Mouse (Mus musculus) heart, postnatal 14 days (tissue): ENCODE results near the gene Ccdc173. TPM values are rescaled to one million over a fixed set of nuclear protein-coding genes. Genes with fewer than 3 reads are reported as not detected.

Source experiments
- DNase-seq, 2 experiments: peaks; one replicate each; pipeline ENCODE4 v3.0.0; 2021 to 2022
- intact Hi-C: fragments of 180-260 bp; cut with DNase I; formaldehyde crosslinking; loops from one replicate; pipeline ENCODE4 v1.15.1; 2025
- total RNA-seq, 2 experiments: library from RNA; stranded (reverse); gene quantifications; 2 replicates each; pipeline ENCODE4 v1.2.3; 2021

Gene Ccdc173
- total RNA-seq, 2 experiments from 2014 or later = 0.29 to 0.66 TPM

DNA sequence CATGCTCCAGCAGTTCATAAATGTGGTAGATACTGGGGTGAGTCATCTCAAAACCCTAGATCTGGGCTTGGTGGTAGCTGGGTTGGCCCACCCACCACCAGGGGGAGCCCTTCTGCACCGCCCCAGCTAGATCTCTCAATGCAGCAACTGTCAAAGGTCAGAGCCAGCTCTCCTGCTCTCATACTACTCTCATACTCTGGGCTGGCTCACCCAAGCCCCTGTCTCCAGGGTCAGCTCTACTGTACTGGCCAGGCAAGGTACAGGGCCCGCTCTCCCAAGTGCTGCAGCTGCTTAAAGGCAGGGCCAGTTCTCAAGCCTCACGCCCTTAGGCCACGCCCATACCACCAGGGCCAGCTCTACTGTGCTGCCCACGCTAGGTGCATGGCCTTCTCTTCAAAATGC, 13.5 kb upstream of the Ccdc173 start:
- peak; percentile 82 to 84 for DNase-seq
- intact Hi-C loops = loop anchor here (5.0 kb wide), 3 partner anchors 59 to 149 kb away; partner anchors contain the start of gene Ssb

DNA sequence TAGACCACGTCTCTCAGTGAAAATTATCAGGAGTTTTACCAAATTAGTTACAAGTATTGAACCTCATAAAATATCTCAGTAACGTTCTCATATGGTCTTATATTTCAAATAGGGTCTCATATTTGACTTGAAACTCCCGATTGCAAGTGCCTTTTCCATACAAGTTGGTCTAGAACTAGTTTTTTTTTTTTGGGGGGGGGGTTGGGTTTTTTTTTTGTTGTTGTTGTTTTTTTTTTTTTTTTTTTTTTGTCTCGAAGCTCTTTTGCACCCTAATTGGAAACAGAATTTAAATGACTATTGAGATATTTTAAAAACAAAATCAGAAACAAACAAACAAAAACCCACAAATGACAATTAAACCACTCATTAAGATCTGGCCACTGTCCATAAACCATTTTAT, 1.3 kb upstream of the Ccdc173 start:
- DNase-seq = no peak
- intact Hi-C loops = loop anchor here (5.0 kb wide), 2 partner anchors 68 to 153 kb away; partner anchors contain the start of gene Ppig

DNA sequence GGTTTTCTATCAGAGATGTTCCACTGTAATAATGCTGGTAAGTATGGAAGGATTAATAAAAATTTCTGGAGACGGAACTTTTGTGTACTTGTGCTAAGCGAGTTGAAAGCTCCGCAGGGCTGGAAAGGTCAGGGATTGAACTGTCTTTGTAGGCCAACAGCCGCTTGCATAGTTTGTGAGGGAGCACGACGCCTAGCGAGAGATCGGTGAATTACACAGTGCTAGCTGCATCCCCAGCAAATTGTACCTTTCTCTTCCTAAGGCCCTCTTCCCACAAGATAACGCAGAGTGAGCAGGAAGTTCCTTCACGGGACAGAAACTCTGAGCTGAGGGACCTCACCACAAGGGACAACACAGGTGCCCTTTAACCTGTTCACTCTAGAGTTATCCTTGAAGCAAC, 910 bp upstream of the Ccdc173 start:
- intact Hi-C loops = loop anchor here (5.0 kb wide), 2 partner anchors 68 to 153 kb away; partner anchors contain the start of gene Ppig

DNA sequence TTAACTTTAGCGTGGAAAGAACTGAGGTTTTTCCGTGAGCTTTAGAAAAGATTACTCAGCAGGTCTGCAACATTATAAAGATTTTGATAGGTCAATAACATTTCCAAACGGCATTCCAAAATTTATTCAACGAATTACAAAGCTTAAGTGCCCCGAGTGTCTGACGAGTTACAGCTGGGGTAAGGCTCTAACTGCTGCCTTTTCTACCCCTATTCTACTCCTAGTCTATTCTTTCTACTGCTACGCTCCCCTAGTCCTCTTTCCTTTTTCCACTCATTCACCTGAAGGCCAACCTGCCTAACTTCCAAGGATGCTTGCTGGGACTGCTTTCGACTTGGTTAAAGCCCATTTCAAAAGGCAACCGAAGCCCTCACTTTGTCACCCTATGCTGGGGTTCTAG, 401 bp downstream of the Ccdc173 start:
- DNase-seq = no peak
- intact Hi-C loops = no loop called here

More for the DNA sequence above, 910 bp upstream of the Ccdc173 start:
- DNase-seq = peak; percentile 86 to 90

DNA sequence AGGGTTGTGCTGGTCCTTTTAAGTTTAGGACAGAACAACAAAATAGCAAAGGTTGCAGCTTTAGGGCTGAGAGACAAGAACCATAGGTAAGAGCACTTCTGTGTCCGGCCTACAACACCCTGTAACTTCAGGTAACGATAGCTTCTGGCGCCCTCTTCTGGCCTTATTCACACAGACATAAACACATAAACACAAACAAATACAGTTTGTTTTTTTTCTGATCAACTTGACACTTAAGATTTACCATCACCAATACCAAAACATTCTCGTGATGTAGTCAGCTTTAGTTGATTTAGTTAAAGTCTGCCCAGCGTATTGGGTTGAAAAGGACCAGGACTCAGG, 10.6 kb downstream of the Ccdc173 start:
- intact Hi-C loops = loop anchor here (2.0 kb wide), 1 partner anchor 144 kb away; no protein-coding TSS in a partner anchor
- DNase-seq = peak in 1 of 2 experiments; percentile 12

DNA sequence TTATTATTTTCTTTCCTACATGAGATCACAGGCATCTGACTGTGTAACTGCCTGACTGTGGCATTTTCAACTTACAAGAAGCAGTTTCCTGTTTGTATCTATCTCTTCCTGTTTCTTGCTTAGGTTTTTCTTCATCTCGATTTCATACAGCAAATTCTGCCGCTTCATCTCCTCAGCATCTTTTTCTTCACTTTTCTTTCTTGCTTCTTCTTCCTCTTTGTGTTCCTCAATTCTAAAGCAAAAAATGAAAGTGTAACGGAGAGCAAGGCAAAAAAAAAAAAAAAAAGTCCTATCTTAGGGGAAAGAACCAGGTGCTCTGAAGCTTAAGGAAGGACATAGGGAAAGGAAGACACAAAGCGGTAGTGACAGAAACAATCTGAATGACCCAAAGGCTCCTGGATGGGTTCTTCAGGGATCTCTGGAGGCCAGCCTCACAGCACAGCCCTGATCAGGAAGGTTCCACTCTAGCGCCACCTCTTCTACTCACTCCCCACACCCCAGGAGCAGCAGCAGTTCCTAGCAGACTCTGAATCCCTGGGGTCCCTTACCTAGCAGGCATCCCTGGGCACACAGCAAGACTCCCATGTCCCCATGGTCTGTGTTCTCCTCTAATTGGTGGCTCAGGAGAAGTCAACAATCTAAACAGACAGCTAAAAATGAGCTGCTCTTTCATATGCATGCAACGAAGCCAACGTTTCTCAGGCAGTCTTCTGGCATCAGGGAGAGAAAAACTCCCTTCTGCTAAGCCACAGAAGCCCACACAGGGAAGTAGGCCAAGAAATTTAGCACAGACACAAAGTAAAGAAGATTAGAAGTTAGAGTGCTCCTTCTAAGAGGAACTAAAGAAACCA, 11.2 kb downstream of the Ccdc173 start:
- no peak for DNase-seq
- intact Hi-C loops = loop anchor here (2.0 kb wide), 1 partner anchor 143 kb away; no protein-coding TSS in a partner anchor

DNA sequence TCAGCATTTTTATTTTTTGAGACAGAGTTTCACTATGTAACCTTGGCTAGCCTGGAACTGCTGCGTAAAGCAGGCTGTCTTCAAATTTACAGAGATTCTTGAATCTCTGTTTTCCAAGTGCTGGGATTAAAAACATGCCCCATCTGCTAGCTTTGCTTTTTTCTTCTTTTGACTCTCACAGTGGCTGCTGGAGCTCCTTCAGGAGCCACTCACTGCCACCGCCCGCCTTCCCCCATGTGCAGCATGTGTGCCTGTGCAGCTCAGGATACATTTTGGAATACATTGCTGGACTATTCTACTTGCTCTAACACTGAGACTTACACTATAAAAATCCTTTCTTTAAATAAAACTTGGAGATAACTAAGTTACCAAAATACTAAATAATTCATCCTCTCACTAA, 16.0 kb downstream of the Ccdc173 start:
- intact Hi-C loops = no loop called here
- DNase-seq = no peak

DNA sequence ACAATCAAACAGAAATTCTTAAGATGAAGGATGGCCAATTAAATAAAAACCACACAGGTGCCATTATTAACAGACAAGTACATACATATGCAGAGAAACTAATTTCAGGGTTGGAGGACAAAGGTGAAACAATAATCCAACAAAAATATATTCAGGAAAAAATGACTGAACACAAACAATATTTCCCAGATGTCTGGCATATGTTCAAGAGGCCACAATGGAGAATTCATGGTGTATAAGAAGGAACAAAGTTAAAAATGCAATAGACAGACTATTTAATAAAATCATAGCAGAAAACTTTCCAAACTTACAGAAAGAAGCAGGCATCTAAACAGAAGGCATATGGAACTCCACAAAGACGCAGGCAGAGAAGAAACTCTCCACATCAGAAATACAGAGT, 24.7 kb downstream of the Ccdc173 start:
- intact Hi-C loops = no loop called here

DNA sequence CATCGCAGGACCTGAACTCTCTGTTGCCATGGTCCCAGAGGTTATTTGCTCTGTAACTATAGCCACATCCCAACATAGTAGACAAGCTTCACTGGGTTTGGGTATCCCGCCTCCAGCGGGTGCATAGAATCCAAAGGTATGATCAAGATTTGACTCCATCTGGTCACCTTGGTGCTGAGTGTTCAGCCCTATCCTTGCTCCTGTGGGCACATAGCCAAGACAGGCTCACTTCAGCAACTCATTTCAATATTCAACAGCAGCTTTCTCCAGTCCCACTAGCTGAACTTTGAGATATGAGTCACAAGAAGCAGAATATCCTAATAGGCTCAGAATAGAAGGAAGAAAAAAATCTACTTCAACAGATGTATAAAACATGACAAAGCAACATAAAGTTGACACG, 26.0 kb downstream of the Ccdc173 start:
- intact Hi-C loops = no loop called here
- no peak for DNase-seq

More for the DNA sequence above, 24.7 kb downstream of the Ccdc173 start:
- DNase-seq = no peak

DNA sequence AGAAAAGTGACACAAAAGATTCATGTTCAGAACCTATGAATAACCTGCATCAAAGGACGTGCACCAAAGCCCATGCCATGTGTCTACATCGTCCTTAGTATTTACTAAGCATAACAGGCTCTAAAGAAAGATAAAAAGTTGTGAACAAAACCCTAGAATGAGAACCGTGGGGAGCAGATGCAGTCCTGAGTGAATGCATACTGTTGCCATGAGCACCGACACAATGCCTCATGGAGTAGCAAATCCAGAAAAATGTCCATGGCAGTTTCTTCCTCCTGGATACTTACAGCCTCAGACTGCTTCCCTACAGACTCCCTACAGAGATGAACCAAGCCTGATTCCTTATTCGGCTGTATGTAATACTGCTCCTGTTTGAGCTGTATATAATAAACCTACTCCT, 28.4 kb downstream of the Ccdc173 start:
- intact Hi-C loops = no loop called here
- DNase-seq = no peak

DNA sequence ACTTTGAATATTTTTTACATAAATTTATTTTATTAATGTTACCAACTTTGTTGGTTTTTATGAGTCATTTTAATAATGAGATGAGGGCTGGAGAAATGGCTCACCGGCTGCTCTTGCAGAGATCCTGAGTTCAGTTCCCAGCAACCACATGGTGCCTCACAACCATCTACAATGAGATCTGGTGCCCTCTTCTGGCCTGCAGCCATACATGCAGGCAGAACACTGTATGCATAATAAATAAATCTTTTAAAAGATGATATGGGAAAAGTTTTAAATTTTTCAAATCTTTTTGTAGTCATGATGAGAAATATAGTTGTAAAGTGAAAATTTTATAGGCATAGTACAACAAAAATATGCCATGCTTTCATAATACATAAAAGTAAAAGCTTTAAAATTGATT, 44.3 kb downstream of the Ccdc173 start:
- intact Hi-C loops = no loop called here
- DNase-seq = no peak

DNA sequence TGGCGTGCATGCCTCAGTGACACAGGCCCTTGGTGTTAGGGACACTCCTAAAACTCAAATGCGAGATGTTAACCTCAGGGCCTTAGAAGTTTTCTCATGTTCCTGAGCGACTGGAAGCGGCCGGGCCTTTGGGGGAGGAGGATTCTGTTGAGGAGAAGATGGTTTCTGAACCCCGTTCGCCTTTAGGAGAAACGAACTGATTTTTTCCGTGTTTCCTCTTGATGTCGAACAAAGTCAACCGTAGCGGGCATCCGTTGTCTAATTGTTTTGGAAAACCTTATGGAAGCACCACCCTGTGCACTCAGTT, 65.9 kb downstream of the Ccdc173 start:
- intact Hi-C loops = loop anchor here (5.0 kb wide), 1 partner anchor 69 kb away; no protein-coding TSS in a partner anchor
- no peak for DNase-seq

DNA sequence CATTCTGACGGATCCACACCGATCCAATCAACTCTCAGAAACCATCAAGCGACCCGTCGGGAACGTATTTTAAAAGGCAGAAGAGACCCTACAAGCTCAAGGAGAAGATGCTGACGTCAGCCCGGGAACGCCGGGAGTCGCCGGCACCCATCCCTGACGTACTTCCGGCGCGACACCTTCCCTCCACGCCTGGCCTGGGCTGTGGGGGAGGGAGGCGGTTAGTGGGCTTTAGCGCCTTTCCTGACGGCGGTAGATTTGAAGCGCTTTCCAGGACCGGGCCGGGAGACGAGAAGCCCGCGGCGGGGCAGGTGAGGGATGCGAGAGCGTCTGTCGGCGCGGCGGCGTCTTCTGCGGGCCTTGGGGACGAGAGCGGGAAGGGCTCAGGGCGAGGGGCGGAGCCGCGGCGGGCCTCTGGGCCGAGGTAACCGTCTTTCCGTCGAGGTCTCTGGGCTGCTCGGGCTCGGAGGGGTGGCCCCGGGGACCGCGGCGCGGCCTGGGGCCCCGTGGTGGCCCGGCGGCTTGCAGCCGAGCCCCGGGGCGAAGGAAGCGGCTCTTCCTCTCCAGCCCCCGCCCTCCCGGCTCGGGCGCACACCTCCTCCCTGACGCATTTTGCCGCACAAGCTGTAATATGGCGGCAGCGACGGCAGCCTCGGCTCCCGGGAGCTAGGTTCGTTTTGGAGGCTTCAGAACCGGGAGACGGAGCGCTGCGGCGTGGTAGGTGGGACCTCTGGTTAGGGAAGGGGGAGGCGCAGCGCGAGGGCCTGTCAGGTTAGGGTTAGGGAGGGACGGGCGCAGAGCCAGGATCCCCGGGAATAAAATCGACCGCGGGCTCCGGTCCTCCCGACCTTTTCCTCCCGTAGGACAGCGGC, 66.5 kb downstream of the Ccdc173 start:
- intact Hi-C loops = loop anchor here (5.0 kb wide), 1 partner anchor 69 kb away; no protein-coding TSS in a partner anchor
- peak; percentile 92 to 94 for DNase-seq

DNA sequence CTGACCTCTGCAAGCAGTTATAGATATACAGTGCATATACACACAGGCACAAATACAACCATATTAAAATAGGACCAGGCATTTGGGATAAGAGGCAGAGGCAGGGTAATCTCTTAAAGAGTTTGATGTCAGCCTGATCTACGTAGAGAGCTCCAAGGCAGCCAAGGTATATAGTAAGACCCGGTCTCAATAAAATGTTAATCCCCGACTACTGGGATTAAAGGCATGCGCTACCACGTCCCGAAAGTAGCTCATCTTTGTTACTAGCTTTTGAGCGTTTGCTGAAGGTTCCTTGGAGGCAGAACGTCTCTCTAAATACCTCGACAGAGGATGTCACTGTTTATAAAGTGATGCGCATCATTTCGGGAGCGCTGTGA, 67.1 kb downstream of the Ccdc173 start, which contains the start of gene Ppig:
Ppig (plus strand) TSS at position 273 of the 377 bp plus-strand sequence.
- intact Hi-C loops = loop anchor here (5.0 kb wide), 1 partner anchor 70 kb away; no protein-coding TSS in a partner anchor
- no peak for DNase-seq

DNA sequence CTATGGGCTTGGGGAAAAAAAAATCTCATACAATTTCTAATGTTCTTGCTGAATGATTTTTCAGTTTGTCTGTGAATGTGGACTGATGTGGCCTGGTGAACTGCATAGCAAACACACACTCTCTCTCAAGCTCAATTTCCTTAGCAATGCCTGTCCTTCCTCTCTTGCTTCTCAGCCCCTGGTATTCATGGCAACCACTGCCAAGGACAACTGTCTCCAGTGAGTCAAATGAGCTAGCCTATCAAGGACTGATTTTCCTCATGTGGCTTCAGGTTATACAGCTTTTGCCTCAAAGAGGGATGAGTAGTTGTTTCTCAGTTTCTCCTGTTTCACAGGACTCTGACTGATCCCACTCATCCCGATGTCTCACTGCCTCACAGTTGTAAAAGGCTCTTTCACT, 70.3 kb downstream of the Ccdc173 start:
- no peak for DNase-seq
- intact Hi-C loops = no loop called here

DNA sequence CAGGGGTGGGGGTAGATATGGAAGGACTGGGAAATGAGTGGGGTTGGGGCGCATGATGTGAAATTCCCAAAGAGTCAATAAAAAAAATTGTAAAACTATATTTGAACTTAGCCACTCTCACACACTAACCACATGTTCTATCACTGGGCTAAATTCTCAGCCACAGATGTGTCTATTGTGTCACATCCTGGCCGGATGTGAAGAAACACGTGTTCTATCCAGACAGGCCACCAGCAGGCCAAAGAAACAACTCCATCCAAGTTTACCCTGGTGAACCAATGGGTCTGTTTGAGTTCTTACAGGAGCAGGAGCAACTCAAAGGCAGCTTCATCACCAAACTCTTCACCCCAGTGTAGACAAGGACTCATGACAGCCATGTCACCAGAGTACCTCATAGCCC, 72.9 kb downstream of the Ccdc173 start:
- DNase-seq = no peak
- intact Hi-C loops = no loop called here

DNA sequence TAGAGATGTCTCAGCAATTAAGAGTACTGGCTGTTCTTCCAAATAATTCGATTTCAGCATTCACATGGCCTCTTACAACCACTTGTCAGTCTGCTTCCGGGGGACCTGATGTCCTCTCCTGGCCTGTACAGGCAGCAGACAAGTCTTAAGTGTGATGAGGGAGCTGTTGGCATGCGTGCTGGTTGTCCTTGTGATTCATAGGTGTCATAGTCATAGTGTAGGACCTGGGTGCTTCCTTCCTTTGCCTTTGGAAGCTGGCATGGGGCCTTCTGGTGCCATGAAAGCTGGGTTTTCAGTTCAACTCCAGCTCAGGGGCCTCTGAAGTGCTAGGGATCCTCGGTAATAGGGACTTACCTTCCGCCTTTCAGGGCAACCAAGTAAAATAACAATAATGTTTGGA, 75.2 kb downstream of the Ccdc173 start:
- no peak for DNase-seq
- intact Hi-C loops = no loop called here

DNA sequence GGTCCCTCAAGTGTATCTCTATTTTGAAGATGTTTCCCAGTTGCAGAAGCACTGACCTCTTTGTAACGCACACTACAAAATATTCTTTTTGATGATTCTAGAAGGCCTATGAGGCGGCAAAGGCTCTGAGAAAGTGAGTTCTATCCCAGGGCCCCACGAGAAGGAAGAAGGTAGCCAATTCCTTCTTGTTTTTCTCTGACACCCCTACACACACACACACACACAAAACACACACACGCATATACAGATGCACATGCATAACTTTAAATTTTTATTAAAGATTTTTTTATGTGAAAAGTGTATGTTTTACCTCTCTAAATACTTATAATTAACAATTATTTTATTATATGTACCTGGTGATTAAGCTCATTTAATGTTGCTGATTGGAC, 75.8 kb downstream of the Ccdc173 start:
- intact Hi-C loops = no loop called here
- no peak for DNase-seq

DNA sequence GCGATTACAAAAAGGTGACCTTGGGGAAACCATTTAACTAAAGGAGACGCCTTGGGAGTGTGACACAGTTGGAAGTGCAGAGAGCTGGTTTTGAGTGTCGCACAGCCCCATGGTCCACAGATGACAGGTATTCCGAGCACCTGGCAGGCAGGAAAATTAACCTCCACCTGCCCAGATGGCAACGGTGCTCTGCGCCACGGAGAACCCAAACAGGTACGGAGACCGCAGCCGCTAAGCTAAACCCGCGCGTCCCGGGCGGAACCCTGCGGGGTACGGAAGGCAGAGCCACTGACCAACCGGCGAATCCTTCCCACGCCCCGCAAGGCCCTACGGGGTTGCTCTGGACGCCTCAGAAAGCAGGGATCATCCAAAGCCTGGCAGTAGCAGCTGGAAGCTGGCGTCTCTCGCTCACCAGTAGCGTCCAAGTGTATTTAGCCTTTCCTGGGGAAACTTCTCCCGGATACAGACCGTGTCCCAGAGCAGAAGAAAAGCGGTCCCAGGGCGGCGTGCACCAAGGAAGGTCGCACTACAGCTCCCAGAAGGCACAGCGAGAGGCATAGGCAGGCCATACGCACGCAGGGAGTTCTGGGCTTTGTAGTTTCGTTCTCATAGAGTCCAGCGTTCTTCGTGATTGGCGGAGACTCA, 76.3 kb downstream of the Ccdc173 start, which contains the start of gene Fastkd1:
Fastkd1 (minus strand) TSS at position 536 of the 645 bp plus-strand sequence.
- peak; percentile 82 to 85 for DNase-seq
- intact Hi-C loops = no loop called here

DNA sequence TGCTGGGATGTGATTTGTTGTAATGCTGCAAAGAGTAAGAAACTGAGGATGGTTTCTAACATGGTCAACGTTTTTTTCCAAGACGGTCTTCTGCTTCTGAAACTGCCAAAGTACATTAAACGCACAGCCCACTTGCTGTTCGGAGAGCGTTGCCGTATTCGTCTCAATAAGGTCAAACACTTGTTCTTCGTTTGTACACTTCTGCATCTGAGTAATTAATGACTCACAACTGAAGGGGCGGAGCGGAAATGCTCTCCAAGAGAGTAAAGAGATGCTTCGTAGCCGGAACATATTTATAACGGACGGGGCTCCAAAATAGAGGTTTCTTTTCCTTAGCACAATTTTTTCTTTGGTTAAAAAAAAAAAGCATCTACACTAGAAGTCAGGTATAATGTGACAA, 77.2 kb downstream of the Ccdc173 start:
- intact Hi-C loops = no loop called here
- no peak for DNase-seq
